Mouse (Mus musculus) heart, adult 9 months (tissue): Measurements from ENCODE around the gene Tep1.
"Not testable (repeated sequence)": the region's sequence is repeated elsewhere in the genome, so short reads cannot be mapped to it uniquely, and the experiment has no call there.

Source experiments
- DNase-seq, 2 experiments: peaks; one replicate each; pipeline ENCODE4 v3.0.0; 2022; ENCODE audit warnings: low spot score in 2 of 2

Gene Tep1

DNA sequence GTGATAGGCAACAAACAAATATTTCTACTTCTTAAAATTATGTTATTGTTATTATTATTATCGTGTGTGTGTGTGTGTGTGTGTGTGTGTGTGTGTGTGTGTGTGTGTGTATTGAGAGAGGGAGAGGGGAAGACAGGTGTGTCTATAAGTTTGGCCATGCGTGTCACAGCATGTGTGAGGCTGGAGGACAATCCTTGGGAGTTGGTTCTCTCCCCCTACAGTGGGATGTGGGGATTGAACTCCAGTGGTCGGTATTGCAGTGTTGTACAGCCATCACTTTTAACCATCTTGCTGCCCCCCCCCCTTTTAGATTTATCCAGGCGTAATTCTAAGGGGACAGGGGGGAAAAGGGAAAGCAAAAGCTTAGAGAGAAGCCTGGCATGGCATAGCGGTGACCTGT is 1.7 kb downstream of the Tep1 start:
- DNase-seq, result no peak

DNA sequence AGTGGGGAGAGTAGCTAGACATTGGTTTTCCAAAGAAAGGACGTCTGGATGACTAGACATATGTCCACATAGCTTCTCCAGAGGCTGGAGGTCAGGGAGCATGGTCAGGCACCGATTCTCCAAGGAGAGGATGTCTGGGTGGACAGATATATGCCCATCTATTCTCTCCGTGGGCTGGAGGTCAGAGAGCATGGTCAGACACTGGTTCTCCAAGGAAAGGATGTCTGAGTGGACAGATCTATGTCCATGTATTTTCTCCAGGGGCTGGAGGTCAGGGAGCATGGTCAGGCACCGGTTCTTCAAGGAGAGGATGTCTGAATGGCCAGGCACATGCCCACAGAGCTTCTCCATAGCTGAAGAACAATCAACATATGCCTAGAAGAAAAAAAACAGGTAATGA is 2.1 kb downstream of the Tep1 start:
- no peak for DNase-seq

- DNase-seq, result no peak
Measured at GRCm38 (mm10) chr14:50866966-50867365, 3.4 kb downstream of the Tep1 start.

DNA sequence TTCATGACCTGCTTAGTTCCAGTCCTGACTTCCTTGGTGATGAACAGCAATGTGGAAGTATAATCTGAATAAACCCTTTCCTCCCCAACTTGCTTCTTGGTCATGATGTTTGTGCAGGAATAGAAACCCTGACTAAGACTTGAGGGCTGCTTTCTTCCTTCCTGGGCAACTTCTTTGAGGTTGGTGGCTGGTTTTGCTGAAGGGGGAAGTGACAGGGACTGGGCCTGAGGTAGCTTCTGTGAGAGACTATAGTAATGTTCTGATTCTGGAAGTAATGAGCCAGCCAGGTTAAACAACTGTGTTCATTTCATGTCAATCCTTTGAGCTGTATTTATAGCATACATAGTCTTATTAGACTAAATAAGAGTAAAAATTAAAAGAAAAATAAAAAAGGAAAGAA is 5.4 kb downstream of the Tep1 start:
- DNase-seq, result not testable (repeated sequence)

GRCm38 (mm10) chr14:50862641-50863040 is 7.7 kb downstream of the Tep1 start:
- DNase-seq, result peak in 1 of 2 experiments; percentile 13

DNA sequence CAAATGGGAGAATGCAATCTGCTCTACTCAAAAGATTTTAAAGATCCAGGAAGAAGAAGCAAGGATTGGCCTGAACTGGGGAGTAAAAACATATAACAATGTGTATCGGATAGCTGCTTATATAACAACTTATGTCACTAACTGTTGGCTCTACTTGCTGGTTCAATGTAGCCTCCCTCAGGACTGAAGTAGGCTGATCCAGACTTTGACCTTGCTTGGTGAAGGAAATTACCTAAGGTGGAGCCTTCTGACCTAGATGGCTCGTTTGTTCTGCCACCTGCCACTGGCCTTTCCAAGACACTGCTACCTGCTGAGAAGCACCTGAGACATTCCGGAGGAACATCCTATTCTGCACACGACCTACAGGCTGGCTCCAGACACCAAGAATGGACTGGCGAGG is 14.6 kb downstream of the Tep1 start:
- DNase-seq, result no peak

- no peak for DNase-seq
Measured at GRCm38 (mm10) chr14:50837236-50837635, 33.1 kb downstream of the Tep1 start.

- DNase-seq, result no peak
Measured at GRCm38 (mm10) chr14:50834435-50834834, 35.9 kb downstream of the Tep1 start.

GRCm38 (mm10) chr14:50833964-50834363 is 36.4 kb downstream of the Tep1 start:
- peak; percentile 25 to 63 for DNase-seq

DNA sequence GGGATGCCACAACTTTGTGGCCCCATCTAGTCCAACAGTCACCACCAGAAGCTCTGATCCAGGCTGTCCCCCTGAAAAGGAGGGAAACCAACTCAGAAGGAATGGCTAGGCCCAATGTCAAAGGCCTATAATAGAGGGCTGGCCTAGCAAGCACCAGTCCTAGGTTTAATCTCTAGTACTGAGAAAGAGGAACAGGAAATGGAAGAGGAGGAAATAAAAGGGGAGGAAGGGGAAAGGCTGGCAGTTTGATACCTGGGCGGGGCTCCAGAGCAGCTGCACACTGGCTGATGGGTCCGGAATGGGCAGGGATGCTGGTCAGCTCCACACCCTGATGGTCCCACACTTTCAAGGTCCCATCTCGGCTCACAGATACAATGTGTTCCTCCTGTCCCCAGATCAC is 40.5 kb downstream of the Tep1 start:
- peak in 1 of 2 experiments; percentile 50 for DNase-seq

GRCm38 (mm10) chr14:50826579-50826978 is 43.8 kb downstream of the Tep1 start:
- DNase-seq, result no peak

- peak in 1 of 2 experiments; percentile 24 for DNase-seq
Measured at GRCm38 (mm10) chr14:50824219-50824618, 46.1 kb downstream of the Tep1 start.

- no peak for DNase-seq
Measured at GRCm38 (mm10) chr14:50823240-50823639, 47.1 kb downstream of the Tep1 start.

DNA sequence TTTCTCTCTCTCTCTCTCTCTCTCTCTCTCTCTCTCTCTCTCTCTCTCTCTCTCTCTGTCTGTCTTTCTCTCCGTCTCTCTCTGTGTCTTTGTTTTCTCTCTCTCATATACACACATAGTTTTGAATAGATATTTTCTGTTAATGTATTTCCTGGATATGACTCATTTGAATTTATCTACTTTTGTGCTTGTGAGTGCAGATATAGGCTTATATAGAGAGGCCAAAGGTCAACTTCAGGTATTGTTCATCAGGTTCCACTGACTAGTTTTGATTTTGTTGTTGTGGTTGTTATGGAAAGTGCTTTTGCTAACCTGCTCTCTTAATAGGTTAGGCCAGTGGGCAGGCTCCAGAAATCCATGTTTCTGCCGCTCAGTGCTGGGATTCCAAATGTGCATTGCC is 57.3 kb downstream of the Tep1 start:
- DNase-seq, result no peak

GRCm38 (mm10) chr14:50807487-50808072 is 62.8 kb downstream of the Tep1 start, which contains the start of the genes Ccnb1ip1 and Parp2:
Gene Ccnb1ip1 (minus strand): TSS chr14:50807732.
Gene Parp2 (plus strand): TSS chr14:50807841.
- peak; percentile 98 for DNase-seq

DNA sequence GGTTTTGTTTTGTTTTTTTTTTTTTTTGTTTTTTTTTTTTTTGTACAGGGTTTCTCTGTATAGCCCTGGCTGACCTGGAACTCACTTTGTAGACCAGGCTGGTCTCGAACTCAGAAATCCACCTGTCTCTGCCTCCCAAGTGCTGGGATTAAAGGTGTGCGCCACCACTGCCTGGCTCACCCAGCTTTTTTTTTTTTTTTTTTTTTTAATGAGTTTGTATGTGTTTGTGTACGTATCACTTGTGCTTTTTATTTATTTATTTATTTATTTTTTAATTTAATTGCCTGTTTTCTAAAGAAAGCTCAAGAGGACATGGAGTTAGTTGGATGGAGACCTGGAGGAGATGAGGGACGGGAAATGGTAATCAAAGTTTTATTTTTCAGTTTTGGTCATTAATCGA is 63.9 kb downstream of the Tep1 start:
- not testable (repeated sequence) for DNase-seq

DNA sequence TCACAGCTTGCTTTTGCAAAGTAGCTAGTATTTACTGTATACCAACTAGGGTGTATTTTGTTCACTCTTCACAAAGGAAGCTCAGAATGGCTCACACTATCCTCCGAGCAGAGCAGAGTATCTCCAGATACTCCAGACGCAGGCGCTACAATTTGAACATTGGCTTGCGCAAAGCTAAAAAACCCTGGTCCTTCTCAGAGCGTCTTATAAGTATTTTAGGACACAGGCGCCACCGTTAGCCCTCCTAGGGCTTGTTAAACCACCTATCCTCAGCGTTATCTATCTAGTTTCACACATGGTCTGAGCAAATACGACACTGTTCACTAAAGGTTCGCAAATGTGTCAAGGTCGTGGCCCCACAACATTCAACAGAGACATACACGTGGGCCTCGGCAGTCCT is 65.7 kb downstream of the Tep1 start:
- no peak for DNase-seq

DNA sequence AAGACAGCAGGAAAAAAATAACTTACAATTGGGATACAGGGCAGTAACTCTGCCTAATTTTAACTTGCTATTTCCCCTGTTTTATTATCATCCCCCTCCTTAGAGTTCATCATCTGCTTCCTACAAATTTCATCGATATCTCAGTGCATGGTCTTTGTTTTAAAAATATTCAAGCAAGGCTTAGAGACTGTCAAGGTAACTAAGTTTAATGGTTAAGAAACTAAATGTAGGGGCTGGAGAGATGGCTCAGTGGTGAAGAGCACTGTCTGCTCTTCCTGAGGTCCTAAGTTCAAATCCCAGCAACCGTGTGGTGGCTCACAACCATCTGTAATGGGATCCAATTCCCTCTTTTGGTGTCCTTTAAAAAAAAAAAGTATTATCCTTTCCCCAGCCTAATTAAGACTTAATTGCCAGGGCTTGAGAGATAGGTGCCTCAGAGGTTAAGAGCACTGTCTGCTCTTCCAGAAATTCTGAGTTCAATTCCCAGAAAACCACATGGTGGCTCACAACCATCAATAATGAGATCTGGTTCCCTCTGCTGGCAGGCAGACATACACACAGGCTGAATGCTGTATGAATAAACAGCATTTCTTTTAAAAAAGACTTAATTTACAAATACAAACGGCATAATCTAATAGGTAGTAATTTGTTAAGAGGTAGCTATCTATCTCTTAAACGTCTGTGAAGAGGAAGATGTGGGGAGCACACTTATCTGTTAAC is 67.4 kb downstream of the Tep1 start:
- DNase-seq, result no peak

DNA sequence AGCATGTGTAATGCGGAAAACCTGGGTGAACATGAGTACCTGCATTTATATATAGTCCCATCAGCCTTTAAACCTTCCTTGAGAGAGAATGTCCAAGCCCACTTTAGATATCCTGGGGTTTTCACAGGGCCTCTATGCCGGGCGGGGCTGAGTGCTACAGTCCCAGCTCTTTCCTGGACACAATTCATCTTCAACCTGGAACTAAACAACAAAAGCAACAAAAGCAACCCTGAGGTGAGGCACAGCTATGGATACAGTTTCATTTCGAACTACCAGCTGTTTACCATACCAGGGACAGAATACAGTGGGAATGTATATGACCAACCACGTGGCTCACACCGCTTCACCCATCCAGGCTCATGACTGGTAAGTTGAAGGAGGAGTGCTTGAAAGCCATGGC is 67.9 kb downstream of the Tep1 start:
- no peak for DNase-seq

- peak; percentile 12 to 40 for DNase-seq
Measured at GRCm38 (mm10) chr14:50799502-50800259, 70.7 kb downstream of the Tep1 start.

DNA sequence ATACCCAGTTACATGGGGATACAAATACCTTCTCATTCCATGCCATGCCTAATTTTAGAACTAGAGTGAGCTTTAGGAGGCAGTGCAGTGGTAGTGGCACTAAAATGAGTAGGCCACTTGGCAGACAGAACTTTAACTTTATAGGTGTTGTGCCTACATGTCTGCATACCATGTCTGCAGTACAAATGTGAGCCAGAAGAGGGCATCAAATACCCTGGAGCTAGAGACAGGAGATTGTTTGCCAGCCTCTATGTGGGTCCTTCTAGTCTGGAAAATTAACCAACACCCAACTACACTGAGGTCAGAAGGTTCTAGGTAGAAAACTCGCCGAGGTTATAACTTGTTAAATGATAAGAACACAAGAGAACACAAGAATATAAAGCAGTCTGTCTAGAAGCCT is 71.8 kb downstream of the Tep1 start:
- DNase-seq, result no peak

GRCm38 (mm10) chr14:50796464-50796863 is 73.9 kb downstream of the Tep1 start:
- no peak for DNase-seq

DNA sequence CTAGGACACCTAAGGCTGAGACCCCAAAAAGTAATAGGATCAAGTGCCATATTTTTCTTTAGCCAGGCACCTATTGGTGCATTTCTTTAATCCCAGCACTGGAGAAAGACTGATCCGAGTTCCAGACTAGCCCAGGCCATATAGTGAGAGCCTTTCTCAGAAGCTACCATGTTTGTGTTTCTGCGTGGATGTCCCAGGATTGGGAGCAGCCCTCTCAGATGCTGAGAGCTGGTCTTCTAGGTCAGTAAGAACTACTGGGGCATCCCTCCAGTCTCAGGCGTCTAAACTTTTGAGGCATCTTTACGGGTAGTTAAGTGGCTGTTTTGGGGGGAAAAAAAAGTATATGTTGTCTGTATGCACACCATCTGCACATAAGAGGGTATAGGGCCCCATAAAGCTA is 74.4 kb downstream of the Tep1 start:
- DNase-seq, result no peak
